Comparison of ENCODE assay signal across 37 mouse cellular contexts in genomic region chr11:94767241-94767640, GRCm38 (mm10). TPM values are rescaled to one million over a fixed set of nuclear protein-coding genes. Genes with fewer than 3 reads are reported as not detected.
"Had no signal": no experiment of that assay in that cellular context is flagged by ENCODE, and none has a peak within 500 bp of the region (broad histone marks: within the 10 kb centered on the region; RNA-seq: fewer than 3 reads in every experiment).

No protein-coding gene starts in this region.

- H3K4me3 ChIP-seq: embryonic facial prominence, embryonic 10.5 days; embryonic facial prominence, embryonic 12.5 days; embryonic facial prominence, embryonic 13.5 days; embryonic facial prominence, embryonic 15.5 days; erythroblast, embryonic 14.5 days; forebrain, embryonic 10.5 days; forebrain, embryonic 12.5 days; forebrain, embryonic 13.5 days; forebrain, embryonic 15.5 days; gastrocnemius, adult 2 months; heart, adult 2 months; heart, embryonic 10.5 days had no signal

- DNase-seq: cerebellum, postnatal 14 days; cerebellum, postnatal 25 days; cerebellum, postnatal 36 days; embryo, embryonic 11 days; forebrain, postnatal 0 days; gastrocnemius, adult 2 months; gastrocnemius, postnatal 10 days; gastrocnemius, postnatal 14 days; gastrocnemius, postnatal 25 days; gastrocnemius, postnatal 36 days; heart, adult 11 months; heart, adult 18-20 months; heart, adult 2 months had no signal

- H3K36me3 ChIP-seq: embryonic facial prominence, embryonic 10.5 days; embryonic facial prominence, embryonic 12.5 days; embryonic facial prominence, embryonic 13.5 days; embryonic facial prominence, embryonic 15.5 days; forebrain, embryonic 10.5 days; forebrain, embryonic 12.5 days; forebrain, embryonic 15.5 days; heart, embryonic 10.5 days had no signal

- H3K27me3 ChIP-seq: embryonic facial prominence, embryonic 12.5 days; embryonic facial prominence, embryonic 13.5 days; embryonic facial prominence, embryonic 15.5 days; forebrain, embryonic 12.5 days; forebrain, embryonic 13.5 days; forebrain, embryonic 15.5 days had no signal

RNA-seq across cellular contexts. Expression of gene Tmem92, which starts 15.3 kb away (rescaled TPM):
- total RNA-seq: common myeloid progenitor, adult 5-6 weeks; forebrain, postnatal 0 days; gastrocnemius, adult 18-20 months; gastrocnemius, adult 2 months; gastrocnemius, adult 8-10 months; gastrocnemius, postnatal 10 days; gastrocnemius, postnatal 14 days; gastrocnemius, postnatal 25 days; gastrocnemius, postnatal 36 days; gastrocnemius, postnatal 4 days; granulocyte monocyte progenitor cell, adult 5-6 weeks; heart, adult 18-20 months; heart, adult 2 months; heart, adult 8-10 months had no signal
- polyA plus RNA-seq: cortical plate, adult 2 months; embryonic facial prominence, embryonic 10.5 days; embryonic facial prominence, embryonic 11.5 days; embryonic facial prominence, embryonic 12.5 days; embryonic facial prominence, embryonic 13.5 days; embryonic facial prominence, embryonic 14.5 days; embryonic facial prominence, embryonic 15.5 days; erythroblast, embryonic 14.5 days; forebrain, embryonic 10.5 days; forebrain, embryonic 11.5 days; forebrain, embryonic 12.5 days; forebrain, embryonic 13.5 days; forebrain, embryonic 14.5 days; forebrain, embryonic 16.5 days; gonadal fat pad, adult 2 months; heart, adult 2 months; heart, embryonic 10.5 days; heart, embryonic 11.5 days had no signal

RNA-seq across cellular contexts. Expression of gene Cdc34b, which starts 25.7 kb away (rescaled TPM):
- total RNA-seq: forebrain, postnatal 0 days; granulocyte monocyte progenitor cell, adult 5-6 weeks had no signal
- polyA plus RNA-seq: embryonic facial prominence, embryonic 13.5 days; embryonic facial prominence, embryonic 15.5 days; forebrain, embryonic 11.5 days; forebrain, embryonic 13.5 days; forebrain, embryonic 14.5 days; forebrain, embryonic 15.5 days; forebrain, embryonic 16.5 days; forebrain, postnatal 0 days; heart, embryonic 10.5 days had no signal
